Mouse (Mus musculus): ENCODE results near the gene Sp2. TPM values are rescaled to one million over a fixed set of nuclear protein-coding genes. Genes with fewer than 3 reads are reported as not detected.
A peak's percentile ranks its signal among the peaks of the same experiment; 100 is the strongest.

The Sp2 gene
- total and polyA plus RNA-seq, 3 experiments = 10.4 to 12.4 (median 12.3) TPM

DNA sequence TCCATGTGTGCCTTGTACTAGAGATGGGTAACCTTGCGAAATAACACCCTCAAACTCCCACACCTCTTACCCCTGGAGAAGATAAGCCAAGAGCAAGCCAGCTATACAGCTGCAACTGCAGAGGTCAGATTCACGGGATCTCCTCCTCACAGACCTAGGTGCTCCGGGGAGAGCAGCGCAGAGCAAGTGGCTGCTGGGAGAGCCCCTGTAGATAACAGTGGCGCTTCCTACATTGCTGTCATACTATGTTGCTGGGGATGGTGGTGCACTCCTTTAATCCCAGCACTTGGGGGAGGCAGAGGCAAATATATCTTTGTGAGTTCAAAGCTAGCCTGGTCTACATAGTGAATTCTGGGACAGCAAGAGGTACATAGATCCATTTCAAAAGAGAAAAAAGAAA lies 56.2 kb downstream of the Sp2 start:
- Histone ChIP-seq H3K27ac (no peak overlapping the region), H3K27me3 (ENCODE audit: control insufficient read depth, insufficient read depth, low read length) (peaks cover 3% of the 10 kb centered on the region; the same call in 1 of the 2 replicates), H3K9ac (ENCODE audit: low read depth, low read length) (no peak overlapping the region), H3K4me1 (ENCODE audit: control insufficient read depth, insufficient read depth, low read length) (no peaks in the 10 kb centered on the region), H3K4me3 (no peak overlapping the region), H3K36me3 (ENCODE audit: control insufficient read depth, insufficient read depth, low read length) (no peaks in the 10 kb centered on the region), H3K79me2 (replicated peaks; ENCODE audit: control insufficient read depth, insufficient read depth, low read length) (no peaks in the 10 kb centered on the region)
- no peak for TF ChIP-seq EP300 (IDR thresholded peaks at IDR 0.05; ENCODE audit: insufficient read depth, low read depth, low read length)
- no peak for TF ChIP-seq POLR2A (IDR thresholded peaks at IDR 0.05; ENCODE audit: insufficient read depth, low read depth, low read length)
- no peak for TF ChIP-seq CTCF (IDR thresholded peaks at IDR 0.05)
- WGBS = 82% methylated on average over 5 of the region's 5 CpGs
- DNase-seq = no peak
- intact Hi-C loops (cut with DNase I) = no loop called here

DNA sequence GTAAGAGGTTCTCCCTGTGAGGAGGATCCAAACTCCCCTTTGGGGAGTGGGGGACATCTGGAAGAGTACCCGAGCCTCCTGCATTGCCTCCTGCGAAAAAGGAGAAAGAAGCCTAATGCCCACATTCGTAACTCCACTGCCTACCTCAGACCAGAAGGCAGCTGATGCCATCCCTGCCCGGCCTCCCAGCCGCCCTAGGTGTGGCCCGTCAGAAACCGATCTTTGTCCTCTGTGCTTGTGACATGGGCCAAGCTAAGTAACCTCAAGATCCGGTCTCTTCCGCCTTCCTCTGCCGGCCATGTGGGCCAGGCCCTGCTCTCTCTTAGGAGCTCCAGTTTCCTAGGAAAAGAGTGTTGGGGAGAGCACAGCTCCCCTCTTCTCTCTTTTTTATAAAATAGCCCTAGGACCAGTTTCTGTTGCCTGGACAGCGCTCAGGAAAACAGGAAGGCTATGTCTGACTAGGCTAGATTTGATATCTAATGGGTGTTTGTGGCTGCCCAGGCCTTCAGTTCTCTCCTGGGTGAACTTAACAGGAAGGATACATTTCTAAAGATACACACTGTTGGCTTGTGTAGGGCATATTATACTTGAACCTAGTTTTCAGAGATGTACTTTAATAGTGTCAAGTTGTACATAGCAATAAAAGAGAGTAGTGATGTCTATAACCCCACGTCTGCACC lies 57.1 kb downstream of the Sp2 start:
- 81% methylated on average over 12 of the region's 12 CpGs for WGBS
- no peak overlapping the region for H3K9ac ChIP-seq (ENCODE audit: low read depth, low read length)
- no peaks in the 10 kb centered on the region for H3K36me3 ChIP-seq (ENCODE audit: control insufficient read depth, insufficient read depth, low read length)
- no peaks in the 10 kb centered on the region for H3K4me1 ChIP-seq (ENCODE audit: control insufficient read depth, insufficient read depth, low read length)
- no peaks in the 10 kb centered on the region for H3K79me2 ChIP-seq (replicated peaks; ENCODE audit: control insufficient read depth, insufficient read depth, low read length)
- intact Hi-C loops (cut with DNase I) = no loop called here
- no peak for DNase-seq
- TF ChIP-seq CTCF (IDR thresholded peaks at IDR 0.05) (no peak), EP300 (IDR thresholded peaks at IDR 0.05; ENCODE audit: insufficient read depth, low read depth, low read length) (no peak), POLR2A (IDR thresholded peaks at IDR 0.05; ENCODE audit: insufficient read depth, low read depth, low read length) (no peak)
- H3K27ac ChIP-seq = no peak overlapping the region
- no peak overlapping the region for H3K4me3 ChIP-seq
- peaks cover 3% of the 10 kb centered on the region; the same call in 1 of the 2 replicates for H3K27me3 ChIP-seq (ENCODE audit: control insufficient read depth, insufficient read depth, low read length)

DNA sequence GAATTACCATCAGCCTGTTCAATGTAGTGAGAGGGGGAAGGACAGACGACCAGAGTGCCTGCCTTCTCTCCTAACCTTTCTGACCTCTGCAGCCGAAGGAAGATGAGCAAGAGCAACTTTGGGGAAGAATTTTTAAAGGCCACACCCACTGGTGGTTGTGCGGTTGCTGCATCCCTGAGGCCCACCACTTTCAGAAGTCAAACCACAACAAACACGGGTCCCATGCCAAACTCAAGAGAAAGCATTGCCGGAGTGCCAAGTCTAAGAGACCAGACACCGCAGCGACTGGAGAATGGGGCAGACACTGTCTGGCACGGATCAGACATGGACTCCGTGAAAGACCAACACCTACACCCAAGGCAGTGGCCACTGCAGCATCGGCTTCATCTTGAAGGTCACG lies 57.9 kb downstream of the Sp2 start:
- Histone ChIP-seq H3K27me3 (ENCODE audit: control insufficient read depth, insufficient read depth, low read length) (peaks cover 3% of the 10 kb centered on the region; the same call in 1 of the 2 replicates), H3K4me1 (ENCODE audit: control insufficient read depth, insufficient read depth, low read length) (no peaks in the 10 kb centered on the region), H3K27ac (no peak overlapping the region), H3K79me2 (replicated peaks; ENCODE audit: control insufficient read depth, insufficient read depth, low read length) (no peaks in the 10 kb centered on the region), H3K9ac (ENCODE audit: low read depth, low read length) (no peak overlapping the region), H3K36me3 (ENCODE audit: control insufficient read depth, insufficient read depth, low read length) (no peaks in the 10 kb centered on the region), H3K4me3 (no peak overlapping the region)
- intact Hi-C loops (cut with DNase I) = no loop called here
- TF ChIP-seq EP300 (IDR thresholded peaks at IDR 0.05; ENCODE audit: insufficient read depth, low read depth, low read length) (no peak), CTCF (IDR thresholded peaks at IDR 0.05) (no peak), POLR2A (IDR thresholded peaks at IDR 0.05; ENCODE audit: insufficient read depth, low read depth, low read length) (no peak)
- 76% methylated on average over 11 of the region's 11 CpGs for WGBS
- DNase-seq = no peak

DNA sequence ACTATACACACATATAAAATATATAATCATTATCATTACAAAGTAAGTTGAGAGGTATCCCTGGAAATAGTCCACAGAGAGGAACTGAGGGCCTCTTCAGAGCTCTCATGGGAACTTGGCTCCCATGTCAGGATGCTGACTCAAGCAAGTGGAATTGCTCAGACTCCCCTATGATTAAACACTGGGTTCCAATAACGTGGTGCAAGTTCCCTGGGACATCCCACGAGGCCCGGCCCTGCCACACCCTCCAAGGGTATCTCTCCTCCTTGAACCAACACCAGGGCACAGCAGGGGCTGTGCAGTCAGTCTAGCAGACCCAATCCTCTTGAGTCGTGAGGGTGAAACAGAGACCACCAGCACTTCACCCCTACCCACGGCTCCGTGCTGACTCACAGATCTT lies 63.8 kb downstream of the Sp2 start:
- H3K27me3 ChIP-seq (ENCODE audit: control insufficient read depth, insufficient read depth, low read length) = no peaks in the 10 kb centered on the region
- H3K79me2 ChIP-seq (replicated peaks; ENCODE audit: control insufficient read depth, insufficient read depth, low read length) = no peaks in the 10 kb centered on the region
- intact Hi-C loops (cut with DNase I) = loop anchor here (5.0 kb wide), 1 partner anchor 63 kb away; the partner anchor contains the start of gene Sp2
- H3K4me3 ChIP-seq = no peak overlapping the region
- no peak overlapping the region for H3K9ac ChIP-seq (ENCODE audit: low read depth, low read length)
- TF ChIP-seq POLR2A (IDR thresholded peaks at IDR 0.05; ENCODE audit: insufficient read depth, low read depth, low read length) = no peak
- TF ChIP-seq CTCF (IDR thresholded peaks at IDR 0.05) = no peak
- no peak for TF ChIP-seq EP300 (IDR thresholded peaks at IDR 0.05; ENCODE audit: insufficient read depth, low read depth, low read length)
- H3K36me3 ChIP-seq (ENCODE audit: control insufficient read depth, insufficient read depth, low read length) = no peaks in the 10 kb centered on the region
- no peak for DNase-seq
- H3K27ac ChIP-seq = no peak overlapping the region
- 42% methylated on average over 6 of the region's 6 CpGs for WGBS
- H3K4me1 ChIP-seq (ENCODE audit: control insufficient read depth, insufficient read depth, low read length) = no peaks in the 10 kb centered on the region

DNA sequence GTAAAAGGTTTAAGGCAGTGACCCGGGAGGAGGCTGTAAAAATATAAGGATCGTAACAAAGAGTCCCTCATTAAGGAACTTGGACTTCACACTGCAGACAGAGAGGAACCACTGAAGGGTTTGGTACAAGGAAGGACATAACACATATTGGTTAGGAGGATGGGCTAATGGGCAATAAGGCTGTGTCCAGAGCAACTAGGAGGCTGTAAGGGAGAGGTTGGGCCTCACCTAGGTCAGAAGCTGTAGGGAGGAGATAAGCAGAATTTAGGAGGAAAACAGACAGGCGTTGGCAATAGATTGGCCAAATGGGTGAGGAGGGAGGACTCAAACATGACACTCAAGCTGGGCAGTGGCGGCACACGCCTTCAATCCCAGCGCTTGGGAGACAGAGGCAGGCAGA lies 65.3 kb downstream of the Sp2 start:
- intact Hi-C loops (cut with DNase I) = loop anchor here (1.0 to 5.0 kb wide), 3 partner anchors 46 to 107 kb away; partner anchors contain the start of gene Sp2
- WGBS = 91% methylated on average over 6 of the region's 6 CpGs
- no peaks in the 10 kb centered on the region for H3K79me2 ChIP-seq (replicated peaks; ENCODE audit: control insufficient read depth, insufficient read depth, low read length)
- TF ChIP-seq EP300 (IDR thresholded peaks at IDR 0.05; ENCODE audit: insufficient read depth, low read depth, low read length) (no peak), CTCF (IDR thresholded peaks at IDR 0.05) (no peak), POLR2A (IDR thresholded peaks at IDR 0.05; ENCODE audit: insufficient read depth, low read depth, low read length) (no peak)
- no peak overlapping the region for H3K27ac ChIP-seq
- H3K4me3 ChIP-seq = no peak overlapping the region
- H3K9ac ChIP-seq (ENCODE audit: low read depth, low read length) = no peak overlapping the region
- DNase-seq = no peak
- H3K4me1 ChIP-seq (ENCODE audit: control insufficient read depth, insufficient read depth, low read length) = no peaks in the 10 kb centered on the region
- H3K27me3 ChIP-seq (ENCODE audit: control insufficient read depth, insufficient read depth, low read length) = no peaks in the 10 kb centered on the region
- no peaks in the 10 kb centered on the region for H3K36me3 ChIP-seq (ENCODE audit: control insufficient read depth, insufficient read depth, low read length)

DNA sequence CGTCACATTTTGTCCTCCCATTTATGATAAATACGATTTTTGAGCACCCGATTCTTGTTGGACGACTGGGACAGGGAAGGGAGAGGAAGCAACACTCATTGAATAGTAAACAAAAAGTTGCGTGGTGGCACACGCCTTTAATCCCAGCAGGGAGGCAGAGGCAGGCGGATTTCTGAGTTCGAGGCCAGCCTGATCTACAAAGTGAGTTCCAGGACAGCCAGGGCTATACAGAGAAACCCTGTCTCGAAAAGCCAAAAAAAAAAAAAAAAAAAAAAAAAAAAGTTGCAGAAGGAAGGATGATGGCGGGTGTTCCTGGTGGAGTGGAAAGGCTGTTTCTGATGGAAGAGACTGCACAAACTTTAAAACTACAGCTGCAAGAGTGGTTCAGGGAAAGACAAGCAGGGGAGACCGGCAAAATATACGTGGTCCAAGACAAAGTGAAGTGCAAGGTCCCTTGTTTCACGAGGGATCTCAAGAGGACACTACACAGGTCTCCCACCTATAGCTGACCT lies 65.8 kb downstream of the Sp2 start:
- no peaks in the 10 kb centered on the region for H3K36me3 ChIP-seq (ENCODE audit: control insufficient read depth, insufficient read depth, low read length)
- no peaks in the 10 kb centered on the region for H3K27me3 ChIP-seq (ENCODE audit: control insufficient read depth, insufficient read depth, low read length)
- no peak for TF ChIP-seq EP300 (IDR thresholded peaks at IDR 0.05; ENCODE audit: insufficient read depth, low read depth, low read length)
- TF ChIP-seq CTCF (IDR thresholded peaks at IDR 0.05) = no peak
- no peak for TF ChIP-seq POLR2A (IDR thresholded peaks at IDR 0.05; ENCODE audit: insufficient read depth, low read depth, low read length)
- peak overlapping the region; percentile 74 for H3K4me3 ChIP-seq
- H3K9ac ChIP-seq (ENCODE audit: low read depth, low read length) = peak overlapping the region; percentile 46
- peak overlapping the region; percentile 77 for H3K27ac ChIP-seq
- H3K4me1 ChIP-seq (ENCODE audit: control insufficient read depth, insufficient read depth, low read length) = no peaks in the 10 kb centered on the region
- no peak for DNase-seq
- WGBS = 20% methylated on average over 13 of the region's 13 CpGs
- no peaks in the 10 kb centered on the region for H3K79me2 ChIP-seq (replicated peaks; ENCODE audit: control insufficient read depth, insufficient read depth, low read length)
- intact Hi-C loops (cut with DNase I) = loop anchor here (1.0 to 5.0 kb wide), 3 partner anchors 46 to 108 kb away; partner anchors contain the start of gene Sp2
